Mouse (Mus musculus) kidney, postnatal 25 days (tissue): ENCODE data around the gene Spcs2.

Source experiments
- DNase-seq, 2 experiments: peaks; one replicate each; pipeline ENCODE4 v3.0.0; 2021; ENCODE audit warnings: mixed read lengths in 2 of 2

Gene Spcs2

GRCm38 (mm10) chr7:99858813-99859585, 4.3 kb downstream of the Spcs2 start, which contains the start of gene Xrra1:
Gene Xrra1 (plus strand): TSS chr7:99859116.
- DNase-seq: peak; percentile 98 to 99

DNA sequence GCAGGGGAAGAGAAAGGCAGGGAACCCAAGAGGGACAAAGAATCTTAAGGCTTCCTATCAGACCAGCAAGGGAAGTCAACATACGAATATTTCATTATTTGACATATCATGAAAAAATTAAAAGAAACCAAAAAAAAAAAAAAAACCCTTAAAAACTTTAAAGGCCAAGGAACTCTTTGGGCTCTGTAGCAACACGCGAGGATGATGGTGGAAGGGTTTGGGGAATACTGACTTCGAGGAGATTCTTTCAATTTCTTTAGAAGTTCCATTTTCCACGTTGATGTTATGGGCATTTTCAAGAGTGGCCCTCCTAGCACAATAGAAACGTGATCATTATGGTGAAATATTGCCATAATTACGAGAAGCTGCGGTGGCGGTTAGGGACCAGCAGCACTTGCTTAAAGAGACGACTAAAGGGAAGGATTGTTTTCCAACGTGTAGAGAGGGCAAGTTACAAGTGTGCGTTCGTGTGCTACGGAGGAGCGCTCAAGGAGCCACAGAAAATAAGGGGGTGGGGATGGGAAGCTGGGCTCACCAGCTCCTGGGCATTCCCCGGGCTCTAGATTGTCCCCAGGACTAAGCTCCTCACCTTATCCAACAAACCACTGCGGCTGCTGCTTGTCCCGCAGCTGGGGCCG, 5.0 kb downstream of the Spcs2 start:
- no peak for DNase-seq

- no peak for DNase-seq
Measured at GRCm38 (mm10) chr7:99856266-99856861, 6.9 kb downstream of the Spcs2 start.

DNA sequence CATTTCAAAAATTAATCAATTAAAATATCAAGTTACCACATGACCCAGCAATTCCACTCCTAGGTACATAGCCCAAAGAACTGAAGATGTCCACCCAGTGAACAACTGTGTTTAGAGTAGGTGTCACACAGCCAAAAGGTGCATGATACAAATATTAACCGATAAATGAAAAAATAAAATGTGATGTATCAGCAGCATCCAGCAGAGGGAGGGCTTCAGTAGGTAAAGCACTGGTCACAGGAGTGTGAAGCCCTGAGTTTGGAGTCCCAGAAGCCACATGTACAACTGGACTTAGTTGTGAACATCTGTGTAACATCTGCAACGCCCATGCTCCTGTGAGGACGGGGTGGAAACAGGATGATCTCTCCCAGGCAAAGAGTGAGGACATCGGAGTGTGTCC, 9.0 kb downstream of the Spcs2 start:
- no peak for DNase-seq

DNA sequence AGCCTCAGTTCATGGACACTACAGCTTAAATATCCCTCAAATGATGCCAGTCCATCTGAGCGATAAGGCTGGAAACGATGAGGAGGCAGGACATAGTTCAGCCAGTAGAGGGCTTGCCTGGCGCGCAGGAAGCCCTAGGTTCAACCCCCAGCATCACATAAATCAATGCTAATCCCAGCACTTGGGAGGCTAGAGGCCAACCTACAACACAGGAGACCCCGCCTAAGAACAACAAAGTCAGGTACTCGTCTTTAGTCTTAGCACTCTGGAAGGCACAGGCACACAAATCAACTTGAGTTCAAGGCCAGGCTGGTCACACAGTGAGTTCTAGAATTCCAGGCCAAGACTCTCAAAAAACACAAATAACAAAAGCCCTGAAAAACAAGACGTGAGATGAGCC, 9.9 kb downstream of the Spcs2 start:
- DNase-seq: no peak

GRCm38 (mm10) chr7:99851618-99852017, 11.6 kb downstream of the Spcs2 start:
- no peak for DNase-seq

GRCm38 (mm10) chr7:99851121-99851520, 12.1 kb downstream of the Spcs2 start:
- DNase-seq: no peak

GRCm38 (mm10) chr7:99850534-99850933, 12.7 kb downstream of the Spcs2 start:
- no peak for DNase-seq

GRCm38 (mm10) chr7:99845533-99846236, 17.6 kb downstream of the Spcs2 start:
- no peak for DNase-seq

GRCm38 (mm10) chr7:99838241-99838640, 25.0 kb downstream of the Spcs2 start:
- DNase-seq: no peak

DNA sequence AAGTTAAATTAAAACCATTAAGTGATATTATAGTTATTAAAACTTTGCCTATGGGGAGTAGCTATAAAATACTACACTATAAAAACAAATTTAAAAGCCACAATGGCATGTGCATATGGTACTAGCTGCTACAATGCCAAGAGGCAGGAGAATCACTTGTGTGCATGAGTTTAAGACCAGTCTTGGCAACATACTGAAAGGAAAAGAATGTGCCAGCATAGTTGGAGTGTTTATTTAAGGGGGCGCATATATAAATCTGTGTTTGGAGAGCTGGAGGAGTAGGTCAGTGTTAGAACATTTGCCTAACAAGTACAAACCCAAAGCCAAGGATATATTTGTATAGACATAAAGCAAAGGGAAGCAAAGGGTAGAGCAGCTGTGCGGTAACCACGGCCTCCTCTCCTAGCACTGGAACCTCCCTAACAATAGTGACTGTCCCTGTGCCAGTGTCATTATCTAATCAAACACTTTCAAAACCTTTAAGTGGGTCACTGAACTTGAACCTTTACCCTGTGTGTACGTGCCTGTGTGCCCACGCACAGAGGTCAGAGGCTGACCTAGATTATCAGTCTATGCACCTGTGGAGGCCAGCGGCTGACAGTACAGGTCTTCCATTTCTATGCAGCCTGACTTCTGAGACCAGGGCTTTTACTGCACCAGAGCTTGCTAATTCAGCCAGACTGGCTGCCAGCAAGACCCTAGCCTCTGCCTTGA, 25.7 kb downstream of the Spcs2 start:
- no peak for DNase-seq

DNA sequence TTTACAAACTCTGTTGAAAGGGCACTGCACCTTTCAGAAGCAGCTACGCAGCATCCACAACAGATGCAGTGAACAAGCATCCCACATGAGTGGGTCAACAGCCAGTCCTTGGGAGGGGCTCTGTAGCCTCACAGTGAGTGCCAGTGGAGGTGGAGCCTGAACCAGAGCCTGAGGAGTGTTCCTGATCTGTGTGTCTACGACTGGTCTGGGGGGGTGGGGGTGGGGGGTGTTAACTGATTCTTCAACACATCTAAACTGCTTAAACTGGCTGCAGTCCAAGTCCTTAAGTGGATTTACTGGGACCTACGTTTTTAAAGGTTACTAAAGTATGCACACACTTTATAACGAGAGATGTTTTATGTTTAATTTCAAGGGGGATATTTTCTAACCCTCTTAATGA, 26.5 kb downstream of the Spcs2 start:
- DNase-seq: no peak

GRCm38 (mm10) chr7:99834314-99834853, 28.9 kb downstream of the Spcs2 start:
- no peak for DNase-seq

GRCm38 (mm10) chr7:99833846-99834222, 29.4 kb downstream of the Spcs2 start:
- DNase-seq: no peak

DNA sequence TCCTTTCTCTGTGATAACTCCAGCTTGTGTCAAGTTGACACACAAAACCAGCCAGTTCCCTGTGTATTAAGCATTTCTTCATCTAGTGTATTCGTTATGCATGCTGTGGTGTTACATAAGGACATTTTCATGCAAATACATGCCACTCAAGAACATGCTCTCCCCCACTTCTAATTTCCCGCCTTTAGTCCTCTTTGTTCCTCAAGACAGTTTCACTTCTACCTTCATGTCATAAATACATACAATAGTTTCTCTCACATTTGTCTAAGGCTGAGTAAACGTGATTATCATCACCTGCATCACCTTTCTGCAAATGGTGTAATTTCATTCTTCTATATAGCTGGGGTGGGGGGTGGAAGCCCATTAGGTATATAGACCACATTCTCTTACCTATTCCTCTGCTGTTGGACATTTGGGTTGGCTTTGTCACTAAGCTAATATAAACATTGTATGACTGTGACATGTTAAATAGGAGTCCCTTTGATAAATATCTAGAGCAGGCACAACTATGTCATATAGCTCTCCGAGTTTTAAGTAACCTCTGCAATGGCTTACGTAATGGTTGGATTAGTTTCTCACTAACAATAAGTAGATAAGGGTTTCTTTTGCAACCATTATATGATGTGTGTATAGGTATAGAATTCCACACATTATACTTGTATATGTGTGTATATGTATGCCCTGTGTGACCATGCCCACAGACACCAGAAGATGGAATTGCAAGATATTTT, 30.0 kb downstream of the Spcs2 start:
- DNase-seq: no peak

GRCm38 (mm10) chr7:99828083-99828570, 35.1 kb downstream of the Spcs2 start, which contains the start of gene Neu3:
Gene Neu3 (minus strand): TSS chr7:99828417.
- DNase-seq: peak; percentile 96 to 97

DNA sequence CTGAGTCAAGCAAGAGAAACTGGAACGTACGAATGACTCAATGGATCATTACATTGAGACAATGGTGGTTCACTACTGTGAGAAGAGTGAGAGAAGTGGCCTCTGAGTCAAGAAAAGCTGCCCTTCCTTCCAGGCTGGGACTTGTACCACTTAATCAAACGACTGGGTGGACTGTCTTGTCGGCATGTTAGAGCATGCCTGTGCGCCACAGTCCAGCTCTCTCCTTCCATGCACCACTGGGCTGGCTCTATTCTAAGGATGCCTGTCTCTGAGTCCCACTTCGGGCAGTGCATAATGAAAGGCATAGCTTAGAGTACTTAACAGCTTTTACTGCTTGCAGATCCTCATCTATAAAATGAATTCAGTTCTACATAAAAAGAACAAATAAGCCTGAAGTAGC, 37.2 kb downstream of the Spcs2 start:
- DNase-seq: no peak

DNA sequence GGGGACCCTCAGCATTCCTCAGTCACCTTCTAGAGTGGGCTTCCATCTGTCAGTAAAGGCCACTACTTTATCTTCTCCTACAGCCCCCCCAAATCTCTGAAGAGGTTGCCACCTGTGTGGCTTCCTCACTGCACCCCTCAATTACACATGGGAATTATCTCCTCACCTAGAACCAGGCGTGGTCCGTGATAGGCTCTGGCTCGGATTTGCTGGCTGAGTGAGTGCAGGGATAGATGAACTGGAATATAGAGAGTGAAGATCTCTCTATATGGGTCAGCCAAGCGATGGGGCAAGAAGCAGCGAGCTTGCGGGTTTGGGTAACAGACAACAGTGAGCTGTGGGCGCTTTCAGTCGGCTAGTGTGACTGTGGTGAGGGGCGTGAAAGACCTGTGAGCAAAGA, 37.8 kb downstream of the Spcs2 start:
- DNase-seq: no peak

DNA sequence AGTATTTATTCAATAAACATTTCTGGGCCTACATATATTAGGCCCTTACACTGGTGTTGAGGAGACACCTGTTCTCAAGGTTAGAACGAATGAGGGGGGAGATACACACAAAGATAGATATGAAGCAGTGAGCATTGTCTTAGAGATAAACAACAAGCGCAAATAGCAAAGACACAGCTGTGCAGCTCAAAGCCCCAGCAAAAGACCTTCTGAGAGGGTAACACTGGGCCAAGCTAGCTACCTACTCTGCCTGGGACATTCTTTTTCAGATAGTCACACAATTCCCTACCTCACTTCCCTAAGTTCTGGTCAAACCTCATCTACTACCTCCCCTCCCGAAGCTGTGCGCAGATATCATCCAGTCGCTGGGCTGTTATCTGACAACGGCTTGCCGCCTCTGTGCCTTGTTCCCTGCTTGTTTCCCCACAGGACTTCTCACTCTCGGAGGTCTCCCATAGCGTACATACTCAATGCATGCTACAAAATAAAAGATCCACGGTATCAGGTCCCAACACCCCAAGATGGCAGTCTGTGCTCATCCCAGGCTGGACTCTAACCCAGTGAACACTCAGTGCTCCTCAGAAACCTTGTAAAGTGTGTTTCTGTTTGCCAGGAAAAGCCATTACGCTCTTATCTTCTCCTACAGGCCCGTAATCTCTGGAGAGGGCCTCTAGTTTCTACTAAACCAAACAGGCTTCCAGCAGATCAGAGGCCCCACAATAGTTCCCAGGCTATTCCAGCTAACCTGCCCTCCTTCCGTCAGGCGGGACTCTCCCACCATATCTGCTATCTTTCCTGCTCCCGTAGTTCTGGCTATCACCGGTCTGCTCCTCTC, 38.4 kb downstream of the Spcs2 start:
- no peak for DNase-seq

GRCm38 (mm10) chr7:99823045-99823663, 40.1 kb downstream of the Spcs2 start:
- no peak for DNase-seq
